Mouse (Mus musculus) fibroblast of lung, adult 2 months (primary cell): ENCODE measurements around the gene Rcc1.
"Not testable (repeated sequence)": the region's sequence is repeated elsewhere in the genome, so short reads cannot be mapped to it uniquely, and the experiment has no call there.

ENCODE experiments used
- DNase-seq: peaks from one replicate; pipeline ENCODE4 v3.0.0-alpha.2; 2011; ENCODE audit warnings: low read depth

Rcc1 gene

GRCm38 (mm10) chr4:132311801-132312200, 41.6 kb downstream of the Rcc1 start:
- no peak for DNase-seq

GRCm38 (mm10) chr4:132311209-132311608, 42.2 kb downstream of the Rcc1 start:
- DNase-seq: no peak

GRCm38 (mm10) chr4:132309849-132310472, 43.4 kb downstream of the Rcc1 start:
- DNase-seq: no peak

GRCm38 (mm10) chr4:132309140-132309848, 44.1 kb downstream of the Rcc1 start:
- DNase-seq: no peak

GRCm38 (mm10) chr4:132308437-132309139, 44.8 kb downstream of the Rcc1 start:
- DNase-seq: peak; percentile 80

- DNase-seq: no peak
Observed at GRCm38 (mm10) chr4:132306004-132306403, 47.4 kb downstream of the Rcc1 start.

GRCm38 (mm10) chr4:132305276-132305675, 48.1 kb downstream of the Rcc1 start:
- DNase-seq: no peak

GRCm38 (mm10) chr4:132303484-132303883, 49.9 kb downstream of the Rcc1 start:
- DNase-seq: not testable (repeated sequence)

- no peak for DNase-seq
Observed at GRCm38 (mm10) chr4:132302939-132303479, 50.4 kb downstream of the Rcc1 start, which contains the start of gene Rab42. Gene Rab42 (minus strand): TSS chr4:132303385.

GRCm38 (mm10) chr4:132301965-132302938, 51.2 kb downstream of the Rcc1 start:
- DNase-seq: no peak

- no peak for DNase-seq
Observed at GRCm38 (mm10) chr4:132301486-132301885, 51.9 kb downstream of the Rcc1 start.

GRCm38 (mm10) chr4:132299849-132300248, 53.6 kb downstream of the Rcc1 start:
- no peak for DNase-seq

- DNase-seq: no peak
Observed at GRCm38 (mm10) chr4:132295696-132296390, 57.6 kb downstream of the Rcc1 start.

GRCm38 (mm10) chr4:132293682-132294240, 59.6 kb downstream of the Rcc1 start:
- no peak for DNase-seq

- no peak for DNase-seq
Observed at GRCm38 (mm10) chr4:132292988-132293387, 60.4 kb downstream of the Rcc1 start.

GRCm38 (mm10) chr4:132291624-132292335, 61.6 kb downstream of the Rcc1 start:
- no peak for DNase-seq

GRCm38 (mm10) chr4:132291056-132291455, 62.3 kb downstream of the Rcc1 start:
- no peak for DNase-seq

GRCm38 (mm10) chr4:132288840-132289239, 64.6 kb downstream of the Rcc1 start:
- not testable (repeated sequence) for DNase-seq
